In genomic region chr17:85941141-85941738, GRCm38 (mm10) we compare ENCODE assay signal across 25 mouse cellular contexts.
A peak's percentile ranks its signal among the peaks of the same experiment; 100 is the strongest.
DNase-seq lines count a peak whose midpoint lies in the region; ATAC-seq lines count a peak whose summit lies in the region.
"Had no signal": no experiment of that assay in that cellular context is flagged by ENCODE, and none has a peak within 500 bp of the region (broad histone marks: within the 10 kb centered on the region; RNA-seq: fewer than 3 reads in every experiment).

No protein-coding gene starts in this region.

- H3K4me3 ChIP-seq in embryonic facial prominence, embryonic 12.5 days = no peak overlapping the region
- no peak overlapping the region for H3K4me3 ChIP-seq in embryonic facial prominence, embryonic 10.5 days
- H3K4me3 ChIP-seq in limb, embryonic 12.5 days (replicated peaks) = no peak overlapping the region
- H3K4me3 ChIP-seq in limb, embryonic 10.5 days = no peak overlapping the region
- H3K4me3 ChIP-seq: forebrain, embryonic 13.5 days; heart, embryonic 12.5 days; hindbrain, embryonic 13.5 days; liver, embryonic 15.5 days; stomach, embryonic 15.5 days had no signal

- H3K27me3 ChIP-seq in embryonic facial prominence, embryonic 12.5 days = peaks cover 18% of the 10 kb centered on the region
- H3K27me3 ChIP-seq in embryonic facial prominence, embryonic 10.5 days (replicated peaks; ENCODE audit: low read depth, poor library complexity, severe bottlenecking) = peaks cover 18% of the 10 kb centered on the region
- H3K27me3 ChIP-seq in limb, embryonic 12.5 days = peaks cover 39% of the 10 kb centered on the region
- peaks cover 66% of the 10 kb centered on the region for H3K27me3 ChIP-seq in limb, embryonic 10.5 days (ENCODE audit: low read depth, poor library complexity, severe bottlenecking)
- H3K27me3 ChIP-seq: forebrain, embryonic 13.5 days; liver, embryonic 15.5 days; stomach, embryonic 15.5 days had no signal

- H3K27ac ChIP-seq in embryonic facial prominence, embryonic 12.5 days = peak overlapping the region; percentile 69
- no peak overlapping the region for H3K27ac ChIP-seq in embryonic facial prominence, embryonic 10.5 days (replicated peaks)
- peak overlapping the region; percentile 81 for H3K27ac ChIP-seq in limb, embryonic 12.5 days
- H3K27ac ChIP-seq in limb, embryonic 10.5 days = no peak overlapping the region
- H3K27ac ChIP-seq: forebrain, embryonic 13.5 days; hindbrain, embryonic 13.5 days; liver, embryonic 15.5 days; stomach, embryonic 15.5 days had no signal

- no peak for DNase-seq in embryonic facial prominence, embryonic 10.5 days (ENCODE audit: low spot score)
- DNase-seq in limb, embryonic 10.5 days (ENCODE audit: low spot score) = no peak
- peak; percentile 87 for DNase-seq in fibroblast of lung, adult 2 months (ENCODE audit: low read depth)
- DNase-seq in thymus, postnatal 4 days = no peak
- no peak for DNase-seq in cerebellum, adult 8-10 months
- DNase-seq: adrenal gland, postnatal 36 days; cerebellum, adult 18-20 months; cerebellum, postnatal 14 days; gastrocnemius, postnatal 36 days; heart, adult 18-20 months; heart, postnatal 4 days; kidney, adult 9 months; lung, embryonic 14.5 days; lung, postnatal 14 days; right cerebral cortex, postnatal 25 days had no signal

- WGBS in embryonic facial prominence, embryonic 12.5 days = 52% methylated on average over 8 of the region's 8 CpGs
- WGBS in embryonic facial prominence, embryonic 10.5 days = 78% methylated on average over 8 of the region's 8 CpGs
- WGBS in limb, embryonic 12.5 days = 46% methylated on average over 8 of the region's 8 CpGs
- 91% methylated on average over 8 of the region's 8 CpGs for WGBS in limb, embryonic 10.5 days

- no peaks in the 10 kb centered on the region for H3K36me3 ChIP-seq in embryonic facial prominence, embryonic 12.5 days
- no peaks in the 10 kb centered on the region for H3K36me3 ChIP-seq in embryonic facial prominence, embryonic 10.5 days (replicated peaks)
- H3K36me3 ChIP-seq in limb, embryonic 12.5 days = no peaks in the 10 kb centered on the region
- H3K36me3 ChIP-seq in limb, embryonic 10.5 days = no peaks in the 10 kb centered on the region; the same call in 1 of the 2 replicates
- H3K36me3 ChIP-seq: G1E; heart, embryonic 12.5 days; hindbrain, embryonic 13.5 days; liver, embryonic 15.5 days; stomach, embryonic 15.5 days had no signal

- no peak overlapping the region for H3K4me2 ChIP-seq in embryonic facial prominence, embryonic 12.5 days (replicated peaks)
- no peak overlapping the region for H3K4me2 ChIP-seq in limb, embryonic 12.5 days
- H3K4me2 ChIP-seq: forebrain, embryonic 13.5 days; heart, embryonic 12.5 days; hindbrain, embryonic 13.5 days; liver, embryonic 15.5 days; lung, embryonic 14.5 days; stomach, embryonic 15.5 days had no signal

- no peak for ATAC-seq in embryonic facial prominence, embryonic 12.5 days (ENCODE audit: insufficient number of reproducible peaks, insufficient read depth, low FRiP score, low TSS enrichment)
- 0 out of 2 replicates have a peak, but pooled peaks have one; percentile 49 for ATAC-seq in limb, embryonic 12.5 days (ENCODE audit: insufficient number of reproducible peaks, insufficient read depth, low FRiP score, low TSS enrichment, low read depth)
- ATAC-seq: forebrain, embryonic 13.5 days; intestine, embryonic 16.5 days; midbrain, embryonic 16.5 days had no signal

- no peak overlapping the region for H3K9ac ChIP-seq in embryonic facial prominence, embryonic 12.5 days
- H3K9ac ChIP-seq in limb, embryonic 12.5 days (replicated peaks) = no peak overlapping the region
- H3K9ac ChIP-seq: forebrain, embryonic 13.5 days; heart, embryonic 12.5 days; hindbrain, embryonic 13.5 days; liver, embryonic 15.5 days; lung, embryonic 14.5 days; stomach, embryonic 15.5 days had no signal

- H3K4me1 ChIP-seq in embryonic facial prominence, embryonic 12.5 days = peaks cover 18% of the 10 kb centered on the region; the same call in 1 of the 2 replicates
- peaks cover 21% of the 10 kb centered on the region for H3K4me1 ChIP-seq in embryonic facial prominence, embryonic 10.5 days
- H3K4me1 ChIP-seq in limb, embryonic 12.5 days (replicated peaks) = peaks cover 43% of the 10 kb centered on the region
- H3K4me1 ChIP-seq in limb, embryonic 10.5 days = peaks cover 32% of the 10 kb centered on the region
- H3K4me1 ChIP-seq: liver, embryonic 15.5 days; stomach, embryonic 15.5 days had no signal

- peaks cover 5% of the 10 kb centered on the region; the same call in 1 of the 2 replicates for H3K9me3 ChIP-seq in embryonic facial prominence, embryonic 12.5 days
- H3K9me3 ChIP-seq in embryonic facial prominence, embryonic 10.5 days = peaks cover 7% of the 10 kb centered on the region
- H3K9me3 ChIP-seq in limb, embryonic 12.5 days = peaks cover 6% of the 10 kb centered on the region; the same call in 1 of the 2 replicates
- H3K9me3 ChIP-seq in limb, embryonic 10.5 days (replicated peaks) = 0 out of 2 replicates have a peak, but pooled peaks cover 2% of the 10 kb centered on the region
- H3K9me3 ChIP-seq: hindbrain, embryonic 13.5 days; stomach, embryonic 15.5 days had no signal

Comparison
In these comparisons a context has a peak if more than half of its experiments do, and no peak if none do; other contexts are left out.
1. H3K27ac ChIP-seq: peak in embryonic facial prominence, embryonic 12.5 days (single experiment) and limb, embryonic 12.5 days (single experiment); none in embryonic facial prominence, embryonic 10.5 days (single experiment) and limb, embryonic 10.5 days (single experiment).